Mouse (Mus musculus) T-helper 1 cell (primary cell): Measurements from ENCODE around the gene Mapk6.

Experiments
- in situ Hi-C: fragments of 300-600 bp; cut with MboI, MseI; formaldehyde crosslinking; loops from one replicate; pipeline ENCODE4 v1.15.1; 2025; ENCODE audit warnings: high pct_unique_total_duplicates

The Mapk6 gene

GRCm38 (mm10) chr9:75328047-75328446 is 81.8 kb downstream of the Mapk6 start:
- in situ Hi-C loops, result loop anchor here (25.0 kb wide), 1 partner anchor 1409 kb away; no protein-coding TSS in a partner anchor

GRCm38 (mm10) chr9:75322099-75322885 is 87.5 kb downstream of the Mapk6 start:
- in situ Hi-C loops, result no loop called here

DNA sequence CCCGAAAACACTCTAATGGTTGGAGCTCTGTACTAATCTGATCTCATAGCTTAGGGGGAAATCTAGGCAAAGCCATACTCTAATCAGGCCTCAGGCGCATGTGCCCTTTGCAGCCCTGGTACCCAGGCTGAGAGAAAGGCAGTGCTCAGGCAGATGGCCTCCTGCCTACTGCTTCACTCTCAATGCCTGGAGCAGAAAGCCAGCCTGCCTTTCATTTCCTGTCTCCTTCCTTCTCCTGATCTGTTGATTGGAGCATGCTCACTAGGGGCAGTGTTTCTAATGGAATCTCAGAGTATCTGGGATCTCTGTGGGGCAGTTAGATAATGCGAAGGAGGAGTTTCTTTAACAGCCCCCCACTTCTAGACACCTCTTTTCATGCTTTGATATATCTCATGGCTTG is 90.4 kb downstream of the Mapk6 start:
- in situ Hi-C loops, result no loop called here
